Mouse (Mus musculus): Measurements from ENCODE around the gene Ptov1. TPM values are rescaled to one million over a fixed set of nuclear protein-coding genes. Genes with fewer than 3 reads are reported as not detected.

Ptov1 gene
- total RNA-seq (2015) (55.3 and 63.9 TPM in 2 replicates), total RNA-seq (2017) (25.5 and 41.5 TPM in 2 replicates)

DNA sequence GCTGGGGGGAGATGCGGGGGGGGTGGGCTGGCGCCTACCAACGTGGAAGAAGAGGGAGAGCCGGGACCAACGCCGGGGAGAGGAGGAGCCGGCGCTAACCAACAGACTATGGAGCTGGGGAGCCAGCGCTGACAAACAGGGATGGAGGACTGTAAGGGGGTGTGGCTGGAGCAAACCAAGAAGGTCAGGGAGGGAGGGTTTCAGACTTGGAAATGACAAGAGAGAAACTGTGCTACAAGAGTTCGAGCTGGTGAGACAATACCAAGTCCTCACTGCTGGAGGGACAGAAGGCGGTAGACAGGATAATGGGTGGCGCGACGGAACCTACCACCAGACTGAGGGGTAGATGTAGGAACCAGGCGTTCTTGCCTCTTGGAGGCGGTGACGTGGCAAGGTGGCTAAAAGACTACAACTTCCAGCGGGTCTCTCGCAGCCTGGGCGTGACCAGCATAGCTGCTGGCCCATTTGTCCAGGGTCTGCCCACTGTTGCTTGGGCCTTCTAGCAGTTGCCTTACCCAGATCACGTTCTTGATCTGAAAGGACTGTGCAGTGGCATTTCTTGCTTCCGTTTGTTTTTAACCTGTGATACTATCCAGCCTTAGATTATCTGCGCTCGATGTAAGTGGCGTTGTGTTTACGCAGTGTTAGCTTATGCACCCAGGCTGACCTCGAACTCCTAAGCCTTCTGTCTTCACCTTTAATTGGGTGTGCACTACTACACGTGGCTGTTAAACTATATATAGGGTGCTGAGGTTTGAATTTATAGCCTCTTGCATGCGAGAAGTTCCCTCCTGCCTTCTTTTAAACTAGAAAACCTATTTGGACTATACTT is at the start of gene Ptov1:
Gene Ptov1 (minus strand): TSS at position 92 of the 832 bp plus-strand sequence.
- peak; percentile 81 for ATAC-seq (replicated peaks; ENCODE audit: poor library complexity)

DNA sequence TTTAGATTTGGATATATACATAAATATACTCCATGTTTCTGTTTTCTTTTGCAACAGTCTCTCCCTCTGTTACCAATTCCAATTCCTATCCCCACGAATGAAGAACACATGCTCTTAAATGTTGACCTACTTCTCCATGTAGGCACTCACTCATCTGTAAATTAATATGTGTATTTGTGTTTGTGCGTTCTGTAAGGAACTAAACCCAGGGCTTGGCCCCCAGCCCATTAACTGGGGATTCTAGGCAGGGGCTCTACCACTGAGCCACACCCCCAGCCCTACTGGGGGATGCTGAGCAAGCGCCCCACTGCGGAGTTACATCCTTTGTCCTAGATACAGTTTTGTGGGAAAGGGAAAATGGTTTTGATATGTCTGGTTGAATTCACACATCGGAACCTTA is 49.5 kb upstream of the Ptov1 start:
- no peak for ATAC-seq (replicated peaks; ENCODE audit: poor library complexity)

DNA sequence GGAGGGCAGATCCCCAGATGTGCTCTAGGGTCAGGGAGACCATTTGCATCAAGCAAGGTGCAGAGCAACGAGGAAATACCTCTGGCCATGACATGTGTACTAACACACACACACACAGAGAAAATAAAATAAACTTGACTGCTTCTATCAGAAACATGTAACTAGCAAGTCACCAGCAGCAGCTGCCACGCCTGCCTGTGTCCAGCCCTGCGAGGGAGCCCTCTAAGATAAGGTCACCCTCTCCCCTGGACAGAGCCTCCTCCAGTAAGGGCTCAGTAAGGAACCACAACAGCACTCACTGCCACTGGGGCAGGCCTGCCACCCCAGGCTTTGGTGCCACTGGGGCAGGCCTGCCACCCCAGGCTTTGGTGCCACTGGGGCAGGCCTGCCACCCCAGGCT is 48.6 kb upstream of the Ptov1 start:
- ATAC-seq (replicated peaks; ENCODE audit: poor library complexity) = no peak

DNA sequence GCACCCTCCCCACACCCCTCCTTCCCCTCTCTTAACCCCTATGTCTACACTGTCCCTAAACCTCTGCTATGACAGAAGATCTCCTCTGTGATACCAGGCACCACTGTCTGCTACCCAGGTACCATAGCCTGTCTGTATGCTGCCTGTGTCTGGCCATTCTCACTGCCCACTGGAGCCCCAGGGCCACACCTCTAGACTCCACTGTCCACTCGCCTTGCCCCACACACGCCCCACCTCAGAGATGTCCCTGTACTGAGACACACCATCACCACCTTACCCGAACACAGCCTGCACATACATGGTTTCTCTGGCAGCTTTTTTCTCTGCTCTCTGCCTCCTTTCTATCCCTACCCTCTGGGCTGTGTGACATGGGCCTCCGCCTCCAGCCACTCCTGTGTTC is 47.3 kb upstream of the Ptov1 start:
- no peak for ATAC-seq (replicated peaks; ENCODE audit: poor library complexity)

DNA sequence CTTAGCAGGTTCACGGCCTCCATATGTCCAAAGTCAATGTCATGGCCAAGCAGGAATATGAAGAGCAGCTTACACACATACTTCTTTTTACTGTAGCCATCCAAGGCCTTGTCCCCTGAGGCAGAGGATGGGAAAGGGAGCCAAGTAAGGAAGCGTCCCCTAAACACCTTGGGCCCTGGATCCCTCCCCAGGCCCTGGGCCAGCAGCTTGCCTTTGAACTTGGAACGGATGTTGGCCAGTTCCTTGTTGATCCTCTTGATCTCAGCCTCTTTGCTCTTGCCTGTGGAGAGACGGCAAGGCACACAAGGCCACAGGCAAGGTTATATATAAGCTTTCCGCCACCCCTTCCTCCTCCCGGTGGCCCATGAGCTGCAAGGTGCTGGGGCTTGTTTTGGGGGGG is 46.6 kb upstream of the Ptov1 start:
- ATAC-seq (replicated peaks; ENCODE audit: poor library complexity) = no peak

DNA sequence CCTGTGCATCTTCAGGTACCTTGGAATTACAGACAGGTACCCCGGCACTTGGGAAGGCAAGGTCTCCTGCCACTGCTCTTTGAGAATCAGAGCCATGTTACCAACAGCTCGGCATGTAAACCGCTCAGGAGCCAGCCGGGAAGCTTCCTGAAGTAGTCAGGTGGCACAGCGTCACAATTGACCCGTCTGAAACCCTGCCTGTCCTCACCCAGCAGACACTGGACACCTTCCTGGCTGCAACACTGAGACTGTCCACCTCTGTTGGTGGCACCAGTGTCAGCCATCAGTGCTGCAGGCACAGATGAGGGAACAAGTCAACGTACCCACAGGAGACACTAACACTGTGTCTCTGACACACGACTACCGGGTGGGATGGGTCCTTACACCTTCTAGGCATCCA is 45.7 kb upstream of the Ptov1 start:
- no peak for ATAC-seq (replicated peaks; ENCODE audit: poor library complexity)

DNA sequence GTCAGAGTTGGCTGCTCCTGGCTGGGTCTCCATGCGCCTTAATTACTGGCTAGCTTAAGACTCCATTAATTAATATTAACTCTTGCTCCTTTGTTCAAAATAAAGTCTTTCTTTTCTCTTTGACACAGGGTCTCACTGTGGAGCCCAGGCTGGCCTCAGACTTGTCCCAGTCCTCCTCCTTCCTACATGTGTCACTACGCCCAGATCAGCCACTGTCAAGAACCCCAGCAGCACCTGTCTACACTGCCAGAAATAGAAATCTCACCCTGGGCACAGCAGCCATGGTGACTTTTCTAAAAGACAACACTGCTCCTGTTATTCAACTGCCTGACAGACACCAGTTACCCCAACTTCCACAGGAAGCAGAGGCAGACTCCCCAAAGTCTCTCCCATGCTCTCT is 44.8 kb upstream of the Ptov1 start:
- ATAC-seq (replicated peaks; ENCODE audit: poor library complexity) = no peak

DNA sequence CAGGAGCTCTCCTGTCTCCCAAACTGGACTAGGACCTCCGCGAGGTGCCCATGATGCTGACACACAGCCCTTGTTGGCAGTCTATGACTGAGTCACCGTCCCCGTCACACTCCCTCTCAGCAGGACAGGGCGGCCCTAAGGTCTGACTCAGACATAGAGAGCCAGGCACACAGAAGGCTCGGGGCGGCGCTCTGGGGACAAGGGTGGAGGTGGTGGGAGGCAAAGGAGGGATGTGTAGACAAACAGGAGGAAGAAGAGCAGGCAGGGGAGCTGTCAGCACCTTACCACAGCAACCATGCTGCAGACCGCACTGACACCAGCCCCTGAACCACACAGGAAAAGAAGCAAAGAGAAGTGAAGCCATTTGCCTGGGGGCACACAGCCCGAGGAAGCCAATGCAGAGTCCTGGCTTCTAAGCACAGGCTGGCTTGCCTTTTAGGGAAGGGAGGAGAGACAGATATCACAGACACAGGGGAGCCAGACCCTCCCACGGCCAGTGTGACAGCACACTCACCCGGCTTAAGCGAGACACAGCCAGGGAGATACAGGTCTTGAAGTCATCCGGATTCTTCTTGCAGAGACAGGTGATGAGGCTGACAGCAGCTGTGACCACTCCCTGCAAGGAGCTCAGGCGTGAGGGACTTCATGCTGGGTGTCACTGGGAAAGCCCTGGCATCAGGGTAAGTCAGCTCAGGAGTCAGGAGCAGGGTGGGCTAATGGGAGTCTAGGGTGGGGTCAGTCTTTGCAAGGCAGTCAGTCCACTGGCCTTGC is 39.3 kb upstream of the Ptov1 start:
- ATAC-seq (replicated peaks; ENCODE audit: poor library complexity) = no peak

DNA sequence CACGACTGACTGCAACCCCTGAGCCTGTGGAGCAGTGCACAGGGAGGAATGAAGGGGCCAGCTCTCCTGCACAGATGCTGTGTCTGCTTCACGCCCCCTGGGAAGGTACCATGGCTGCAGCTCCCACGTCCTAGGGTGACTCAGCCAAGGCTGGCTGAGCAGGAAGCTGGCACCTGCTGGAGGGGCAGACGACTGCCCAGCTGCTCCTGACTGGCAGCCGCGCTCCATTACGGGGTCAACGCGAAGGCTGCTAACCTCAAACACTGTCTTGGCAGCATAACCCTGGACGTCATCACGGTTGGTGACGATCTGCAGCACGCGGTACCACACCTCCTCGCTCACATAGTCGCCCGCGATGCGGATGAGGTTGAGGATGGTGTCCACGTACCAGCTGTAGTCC is 35.8 kb upstream of the Ptov1 start:
- ATAC-seq (replicated peaks; ENCODE audit: poor library complexity) = no peak

DNA sequence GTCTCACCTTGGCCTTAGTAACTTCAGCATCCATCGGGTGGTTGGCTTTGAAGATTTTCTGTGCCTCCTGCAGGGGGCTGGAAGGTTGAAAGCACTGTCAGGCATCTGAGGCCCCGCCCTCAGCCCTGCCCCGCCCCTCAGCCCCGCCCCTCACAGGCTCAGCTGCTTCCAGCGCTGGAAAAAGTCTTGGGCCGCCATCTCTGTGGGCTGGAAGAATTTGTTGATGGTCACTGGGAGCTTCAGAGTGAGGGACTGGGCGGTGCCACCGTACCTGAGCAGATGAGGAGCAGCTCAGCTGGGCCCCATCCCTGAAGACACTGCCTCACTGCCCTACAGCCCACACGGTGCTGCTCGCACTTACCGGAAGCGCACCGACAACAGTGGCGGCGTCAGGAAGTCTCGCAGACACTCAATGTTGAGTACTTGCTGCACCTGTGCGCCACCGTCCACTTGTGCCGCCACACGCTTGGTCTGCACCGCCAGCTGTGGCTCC is 31.7 kb upstream of the Ptov1 start:
- ATAC-seq (replicated peaks; ENCODE audit: poor library complexity) = peak; percentile 69

DNA sequence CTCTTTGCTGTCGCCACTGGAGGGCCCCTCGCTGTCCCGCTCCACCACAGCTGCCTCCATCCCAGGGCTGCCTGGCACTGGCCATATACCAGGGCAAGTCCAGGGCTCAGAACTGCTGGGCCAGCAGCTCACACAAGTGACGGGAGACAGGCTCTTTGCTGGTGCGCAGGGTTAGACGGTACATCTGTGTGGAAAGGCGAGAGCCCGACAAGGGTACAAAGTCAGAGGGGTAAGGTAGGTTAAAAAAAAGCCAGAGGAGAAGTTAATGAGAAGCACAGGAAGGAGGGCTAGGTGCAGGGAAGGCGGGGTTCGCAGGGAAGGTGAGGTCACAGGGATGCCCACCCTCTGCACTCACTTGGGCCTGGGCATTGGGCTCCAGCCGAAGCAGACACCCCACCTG is 31.0 kb upstream of the Ptov1 start:
- no peak for ATAC-seq (replicated peaks; ENCODE audit: poor library complexity)

DNA sequence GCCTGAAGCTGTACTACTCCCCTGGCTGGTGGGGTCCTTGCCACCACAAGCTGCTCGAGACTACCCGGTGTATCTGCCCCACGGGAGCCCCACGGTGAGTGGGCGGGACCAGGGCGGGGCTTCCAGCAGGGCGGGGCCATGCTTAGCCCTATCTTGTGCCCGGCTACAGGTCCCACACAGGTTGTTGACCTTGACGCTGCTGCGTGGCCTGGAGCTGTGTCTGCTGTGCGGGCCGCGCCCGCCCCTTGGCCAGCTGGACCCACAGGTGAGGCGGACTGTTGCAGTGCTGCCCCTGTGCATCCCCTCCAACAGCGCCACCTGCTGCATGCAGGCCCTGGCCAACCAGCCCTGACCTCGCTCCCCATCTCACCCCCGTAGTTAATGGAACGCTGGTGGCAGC is 29.0 kb upstream of the Ptov1 start:
- no peak for ATAC-seq (replicated peaks; ENCODE audit: poor library complexity)

DNA sequence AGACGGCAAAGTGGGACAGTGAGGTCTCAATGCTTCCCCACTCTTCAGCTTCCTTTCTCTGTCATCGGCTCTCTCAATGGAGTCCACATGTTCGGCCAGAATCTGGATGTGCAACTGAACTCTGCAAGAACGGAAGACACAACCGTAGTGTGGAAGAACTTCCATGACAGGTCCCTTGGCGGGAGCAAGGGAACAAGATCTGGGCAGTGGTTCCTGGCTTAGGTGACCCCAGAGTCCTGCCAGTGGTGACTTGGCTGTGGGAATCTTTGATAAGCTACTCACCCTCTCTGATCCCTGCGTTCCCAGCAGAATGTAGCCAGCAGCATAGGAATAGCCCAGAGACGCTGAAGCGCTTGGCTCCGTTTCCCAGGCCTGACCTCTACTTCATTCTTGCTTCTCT is 26.9 kb upstream of the Ptov1 start:
- ATAC-seq (replicated peaks; ENCODE audit: poor library complexity) = no peak

DNA sequence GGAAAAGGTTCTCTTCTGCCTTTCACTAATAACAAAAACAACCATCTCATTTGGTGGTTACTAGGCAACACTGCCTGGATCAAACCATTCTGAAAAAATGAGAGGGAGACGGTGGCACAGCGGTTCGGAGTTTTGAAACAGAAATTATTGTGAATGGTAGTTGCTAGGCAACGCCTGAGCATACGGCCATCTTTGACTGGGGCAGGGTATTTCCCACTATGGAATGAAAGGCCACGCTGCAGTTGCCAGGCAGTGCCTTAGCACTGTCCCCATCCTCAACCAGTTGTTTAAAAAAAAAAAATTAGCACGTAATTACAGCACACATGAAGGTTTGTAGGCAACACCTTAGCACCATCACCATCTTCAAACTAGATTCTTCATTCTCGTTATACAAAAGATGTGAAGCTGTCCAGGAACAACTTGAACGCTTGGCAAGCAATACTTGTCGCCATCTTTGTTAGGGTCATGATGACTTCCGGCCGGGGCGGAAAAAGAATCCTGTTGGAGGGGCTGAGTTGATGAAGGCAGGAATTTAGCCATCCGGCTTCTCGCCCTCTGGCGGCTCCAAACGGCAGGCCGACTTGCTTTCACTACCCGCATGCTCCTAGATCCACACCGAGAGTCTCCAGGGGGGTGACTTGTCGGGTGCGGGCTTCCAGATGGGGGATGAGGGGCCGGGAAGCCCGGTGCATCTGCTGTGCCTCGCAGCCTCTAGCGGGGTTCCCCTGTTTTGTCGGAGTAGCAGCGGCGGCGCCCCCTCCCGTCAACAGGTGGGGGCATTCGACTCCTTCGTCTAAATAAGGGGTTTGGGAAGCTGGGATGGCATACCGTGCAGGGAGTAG is 26.2 kb upstream of the Ptov1 start, which contains the start of gene Fuz:
Gene Fuz (plus strand): TSS at position 487 of the 842 bp plus-strand sequence.
- peak; percentile 72 for ATAC-seq (replicated peaks; ENCODE audit: poor library complexity)

DNA sequence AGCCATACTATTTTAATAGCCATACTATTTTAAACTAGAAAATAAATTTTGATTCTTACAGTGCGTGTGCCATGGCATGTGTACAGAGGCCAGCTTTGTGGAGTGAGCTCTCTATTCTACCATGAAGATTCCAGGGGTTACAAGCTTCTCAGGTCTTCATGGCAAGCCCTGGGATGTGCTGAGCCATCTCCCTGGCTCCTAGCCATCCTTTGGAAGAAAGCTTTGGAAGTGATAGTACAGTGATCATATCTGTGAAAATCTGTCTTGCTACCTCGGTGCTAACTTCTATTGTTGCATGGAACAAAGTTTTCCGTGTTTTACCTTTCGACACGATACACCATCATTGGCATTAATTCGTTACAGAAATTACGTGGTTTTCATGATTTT is 25.6 kb upstream of the Ptov1 start:
- ATAC-seq (replicated peaks; ENCODE audit: poor library complexity) = no peak

DNA sequence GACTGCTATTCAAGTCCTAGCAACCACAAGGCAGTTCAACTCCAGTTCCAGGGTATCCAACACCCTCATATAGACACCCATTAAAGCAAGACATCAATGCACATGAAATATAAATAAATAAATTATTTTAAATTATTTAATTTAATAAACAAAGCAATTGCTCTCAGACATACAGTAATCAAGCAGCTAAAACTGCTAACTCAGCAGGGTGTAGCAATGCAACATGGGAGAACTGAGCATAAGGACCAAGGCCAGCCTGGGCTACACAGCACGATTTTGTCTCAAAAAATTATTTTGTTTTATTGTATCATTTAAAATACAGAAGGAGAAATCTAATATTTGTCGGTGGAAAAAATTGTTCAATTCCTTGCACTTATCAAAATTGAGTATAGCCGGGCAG is 24.6 kb upstream of the Ptov1 start:
- no peak for ATAC-seq (replicated peaks; ENCODE audit: poor library complexity)

DNA sequence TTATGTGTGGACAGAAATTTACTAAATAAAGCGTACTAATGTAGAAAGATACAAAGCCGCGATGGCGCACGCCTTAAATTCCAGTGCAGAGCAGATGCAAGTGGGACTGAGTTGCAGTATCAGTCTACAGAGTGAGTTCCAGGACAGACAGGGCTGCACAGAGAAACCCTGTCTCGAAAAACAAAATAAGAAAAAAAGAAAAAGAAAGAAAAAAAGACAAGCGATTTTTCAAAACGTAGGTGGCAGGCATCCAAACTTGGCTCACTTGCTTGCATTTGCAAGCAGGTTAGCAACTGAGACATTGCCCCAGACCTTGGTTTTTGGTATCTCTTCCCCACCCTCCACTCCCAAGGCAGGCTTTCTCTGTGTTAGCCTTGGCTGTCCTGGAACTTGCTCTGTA is 23.6 kb upstream of the Ptov1 start:
- no peak for ATAC-seq (replicated peaks; ENCODE audit: poor library complexity)

DNA sequence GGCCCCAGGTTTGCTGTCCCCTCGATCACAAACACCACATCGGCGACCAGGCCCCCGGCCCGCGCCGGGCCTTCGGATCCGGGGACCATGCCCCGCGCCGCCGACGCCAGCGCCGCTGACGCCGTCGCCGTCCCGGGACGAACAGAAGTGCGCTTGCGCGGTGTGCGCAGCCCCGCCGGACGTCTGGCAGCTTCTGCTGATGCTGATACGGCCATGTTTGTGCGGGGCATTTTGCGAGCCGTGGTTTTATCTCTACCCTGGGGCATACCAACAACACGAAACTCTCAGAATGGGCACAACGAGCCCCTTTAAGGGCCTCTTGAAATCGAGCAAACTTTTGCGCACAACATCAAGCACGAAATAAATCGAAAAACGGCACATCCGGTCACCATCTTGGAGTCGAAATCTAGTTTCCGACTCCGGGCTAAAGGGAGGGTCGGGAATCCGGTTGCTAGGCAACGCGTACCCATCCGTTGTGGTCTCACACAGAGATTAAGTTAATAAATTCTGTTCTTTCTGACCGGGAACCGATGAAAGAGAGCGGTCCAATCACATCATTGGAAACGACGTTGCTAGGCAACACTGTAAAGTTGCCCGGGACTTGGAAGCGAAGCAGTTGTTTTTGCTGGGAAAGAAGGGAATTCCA is 22.8 kb upstream of the Ptov1 start, which contains the start of gene Med25:
Gene Med25 (minus strand): TSS at position 437 of the 646 bp plus-strand sequence.
- peak; percentile 55 for ATAC-seq (replicated peaks; ENCODE audit: poor library complexity)

DNA sequence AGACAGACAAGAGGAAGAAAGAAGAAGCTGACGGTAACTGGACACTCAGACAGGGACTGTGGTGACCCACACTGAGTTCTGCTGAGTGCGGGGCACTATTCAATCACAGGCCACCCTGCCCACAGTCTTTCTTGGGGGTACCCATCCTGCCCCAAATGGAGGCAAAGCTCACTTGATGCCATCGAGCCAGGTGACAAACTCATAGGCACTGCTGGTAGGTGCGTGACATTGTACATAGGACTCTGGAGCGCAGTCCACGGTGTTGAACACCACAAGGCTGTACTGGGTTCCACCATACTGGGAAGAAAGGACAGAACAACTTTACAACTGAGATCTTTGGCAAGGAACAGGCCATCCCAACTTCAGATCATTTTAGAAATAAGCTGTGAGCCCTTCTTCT is 22.0 kb upstream of the Ptov1 start:
- ATAC-seq (replicated peaks; ENCODE audit: poor library complexity) = no peak

DNA sequence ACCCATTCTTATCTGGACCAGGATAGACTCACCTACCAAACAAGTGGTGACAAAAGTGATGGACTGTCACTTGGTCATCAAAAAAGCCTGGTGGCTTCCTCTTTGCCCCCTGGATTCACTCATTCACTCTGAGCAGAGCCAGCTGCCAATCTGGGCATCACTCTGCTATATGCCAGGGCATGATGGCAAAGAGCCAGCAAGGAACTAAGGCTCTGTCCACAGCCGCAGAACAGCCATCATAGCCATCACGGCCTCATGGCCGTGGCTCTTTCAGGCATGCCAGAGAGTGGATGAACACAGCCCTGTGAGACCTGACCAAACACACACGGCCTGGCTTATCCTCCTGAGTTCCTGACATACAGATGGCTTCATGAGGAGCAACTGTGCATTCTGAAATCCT is 21.1 kb upstream of the Ptov1 start:
- ATAC-seq (replicated peaks; ENCODE audit: poor library complexity) = no peak

DNA sequence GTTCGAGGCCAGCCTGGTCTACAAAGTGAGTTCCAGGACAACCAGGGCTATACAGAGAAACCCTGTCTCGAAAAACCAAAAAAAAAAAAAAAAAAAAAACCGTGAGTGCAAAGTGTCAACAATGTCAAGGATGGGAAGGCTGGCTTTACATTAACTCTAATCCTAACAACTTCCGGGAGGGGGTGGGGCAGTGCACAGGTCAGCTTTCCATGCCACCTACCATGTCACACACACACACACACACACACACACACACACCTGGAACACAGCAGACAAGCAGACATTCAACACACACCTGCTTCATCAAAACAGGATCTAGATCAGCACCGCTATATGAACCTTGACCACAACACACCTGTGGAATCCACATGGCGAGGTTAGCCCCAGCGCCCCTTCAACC is 20.6 kb upstream of the Ptov1 start:
- ATAC-seq (replicated peaks; ENCODE audit: poor library complexity) = no peak

All from megakaryocyte progenitor cell, adult 5-6 weeks (primary cell).